Mouse (Mus musculus): ENCODE data around the gene Nin.

Gene Nin

GRCm38 (mm10) chr12:70118721-70119345 lies 5.3 kb upstream of the Nin start:
- DNase-seq, result no peak

- DNase-seq, result no peak
Observed at GRCm38 (mm10) chr12:70117146-70117545, 3.6 kb upstream of the Nin start.

DNA sequence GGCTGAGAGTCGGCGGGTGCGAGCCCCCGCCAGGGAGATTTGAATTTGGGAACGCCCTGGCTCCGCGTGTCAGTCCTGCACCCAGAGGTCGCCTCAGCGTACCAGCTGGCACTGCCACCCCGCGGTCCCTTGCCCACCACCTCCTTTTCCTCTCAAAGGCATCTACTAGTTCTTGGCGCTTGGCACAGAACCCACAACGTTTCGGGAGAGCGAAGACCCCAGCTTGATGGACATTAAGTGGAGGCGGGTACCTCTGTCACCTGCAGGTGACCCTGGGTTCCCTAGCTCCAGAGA lies 1.5 kb downstream of the Nin start:
- DNase-seq, result no peak

DNA sequence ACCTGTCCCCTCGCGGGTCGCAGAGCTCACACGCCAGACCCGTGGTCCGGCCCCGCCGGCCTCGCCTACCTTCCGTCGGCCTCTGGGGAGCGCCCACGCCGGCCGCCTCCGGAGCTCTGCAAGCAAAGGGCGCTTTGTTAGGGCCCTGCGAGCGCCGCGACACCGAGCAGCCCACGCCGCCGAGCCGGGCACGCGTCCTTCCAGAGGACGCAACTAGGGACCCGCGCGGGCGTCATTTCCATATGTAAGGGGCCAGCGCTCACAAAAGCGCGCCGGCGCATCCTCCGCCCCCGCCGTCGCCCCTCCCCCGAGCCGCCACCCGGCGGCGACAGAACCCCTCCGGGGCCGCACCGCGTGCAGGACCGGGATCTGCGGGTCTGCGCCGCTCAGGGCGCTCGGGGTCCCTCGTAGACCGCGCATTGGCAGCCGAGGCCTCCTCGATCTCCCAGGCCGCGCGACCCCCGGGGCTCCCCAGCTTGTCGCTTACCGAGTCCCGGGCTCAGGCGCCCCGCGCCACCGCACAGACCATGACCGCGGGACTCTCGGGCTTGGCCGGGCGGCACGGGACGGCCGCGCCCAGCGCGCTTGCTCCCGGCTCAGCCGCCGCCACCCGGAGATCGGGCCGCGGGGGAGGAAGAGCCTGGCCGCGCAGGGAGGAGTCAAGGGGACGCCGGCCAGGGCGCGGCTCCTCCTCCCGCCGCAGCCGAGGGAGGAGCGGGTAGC lies 2.0 kb downstream of the Nin start:
- peak; percentile 88 for DNase-seq

GRCm38 (mm10) chr12:70111117-70111366 lies 2.5 kb downstream of the Nin start:
- no peak for DNase-seq

DNA sequence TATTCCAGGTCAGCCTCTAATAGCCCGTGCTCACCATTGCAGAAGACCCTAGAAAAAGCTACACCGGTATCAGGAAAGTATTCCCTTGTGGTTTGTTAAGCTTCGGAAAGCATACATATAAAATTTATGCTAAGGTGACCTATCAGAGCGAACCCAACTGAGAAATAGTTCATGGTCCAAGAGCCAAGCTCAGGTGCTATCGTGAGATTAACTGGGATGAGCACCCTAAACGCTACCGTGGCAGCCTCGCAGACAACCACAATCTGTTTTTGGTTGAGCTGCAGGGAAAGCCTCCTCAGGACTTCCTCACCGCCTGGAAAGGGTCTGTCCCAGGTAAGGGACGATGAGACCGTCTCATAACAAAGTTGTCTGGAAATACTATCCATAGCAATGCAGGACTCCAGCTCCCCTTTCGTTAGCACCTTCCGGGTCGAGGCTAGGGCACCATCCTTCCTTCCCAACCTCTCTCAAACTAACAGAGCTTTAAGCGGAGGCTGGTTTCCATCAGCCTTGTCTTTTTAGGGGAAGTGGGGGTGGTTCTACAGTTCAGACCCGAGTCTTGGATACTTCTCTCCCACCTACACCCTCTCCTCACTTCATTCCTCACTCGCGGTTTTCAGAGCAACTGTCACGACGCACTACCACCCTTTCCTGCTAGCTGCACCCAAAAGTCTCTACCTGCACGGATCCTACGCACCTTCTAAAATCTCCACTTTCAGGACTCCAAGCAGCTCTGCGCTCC lies 3.0 kb downstream of the Nin start:
- no peak for DNase-seq

- peak; percentile 45 for DNase-seq
Observed at GRCm38 (mm10) chr12:70109921-70110320, 3.6 kb downstream of the Nin start.

DNA sequence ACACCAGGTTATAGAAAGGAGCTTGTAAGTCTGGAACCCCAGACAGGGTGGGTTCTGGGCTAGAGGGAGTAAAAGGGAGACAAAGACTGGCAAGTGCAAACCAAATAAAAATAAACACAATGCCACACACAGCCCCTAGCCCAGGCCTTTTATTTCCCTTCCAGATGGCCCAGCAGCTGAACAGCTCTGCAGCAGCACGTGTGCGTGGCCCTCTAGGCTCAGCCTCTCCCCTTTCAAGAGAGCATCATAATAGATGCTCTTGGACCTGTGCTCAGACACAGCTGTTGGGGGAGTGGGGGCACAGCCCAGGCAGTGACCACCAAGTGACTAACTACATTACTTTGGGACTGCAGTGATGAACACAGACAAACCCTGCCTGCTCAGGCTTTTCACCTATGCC lies 5.4 kb downstream of the Nin start:
- no peak for DNase-seq

- no peak for DNase-seq
Observed at GRCm38 (mm10) chr12:70106508-70106907, 7.0 kb downstream of the Nin start.

DNA sequence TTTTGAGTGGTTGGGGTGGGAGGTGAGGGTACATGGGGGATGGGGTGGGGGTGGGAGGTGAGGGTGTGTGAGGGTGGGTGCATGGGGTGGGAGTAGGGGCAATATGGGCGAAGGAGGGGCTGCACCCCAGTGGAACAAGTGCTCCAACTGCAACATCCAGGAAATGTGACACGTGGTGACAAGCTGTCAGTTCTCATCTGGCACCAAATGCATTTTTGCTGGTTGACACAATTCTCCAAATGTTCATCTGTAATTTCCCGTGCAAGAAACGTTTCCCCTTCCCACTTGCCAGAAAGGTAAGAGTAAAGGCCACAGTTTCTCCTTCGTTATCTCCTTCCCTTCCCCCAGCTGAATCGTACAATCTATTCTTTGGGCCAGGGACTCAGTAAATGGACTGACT lies 7.6 kb downstream of the Nin start:
- DNase-seq, result no peak

- DNase-seq, result peak; percentile 70
Observed at GRCm38 (mm10) chr12:70104776-70105420, 8.6 kb downstream of the Nin start.

GRCm38 (mm10) chr12:70104199-70104598 lies 9.3 kb downstream of the Nin start:
- DNase-seq, result no peak

GRCm38 (mm10) chr12:70103257-70103656 lies 10.3 kb downstream of the Nin start:
- DNase-seq, result no peak

DNA sequence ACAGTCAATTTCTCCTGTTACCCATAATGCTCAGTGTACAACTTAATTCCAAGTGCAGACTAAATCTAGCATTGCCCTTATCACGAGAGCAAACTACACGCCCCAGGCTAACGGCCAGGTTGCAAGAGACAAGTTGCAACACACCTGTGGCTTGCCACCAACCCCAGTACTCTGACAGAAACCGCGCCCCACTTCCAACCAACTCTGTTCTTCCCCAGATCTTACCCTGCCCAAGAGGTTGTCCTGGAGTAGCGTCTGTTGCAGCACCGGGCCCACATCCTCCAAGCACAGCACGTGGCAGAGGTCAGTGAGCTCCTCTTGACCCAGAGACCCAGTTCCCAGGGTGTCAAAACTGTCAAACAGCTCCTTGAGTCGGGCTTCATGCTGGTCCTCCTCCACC lies 11.1 kb downstream of the Nin start:
- DNase-seq, result no peak

DNA sequence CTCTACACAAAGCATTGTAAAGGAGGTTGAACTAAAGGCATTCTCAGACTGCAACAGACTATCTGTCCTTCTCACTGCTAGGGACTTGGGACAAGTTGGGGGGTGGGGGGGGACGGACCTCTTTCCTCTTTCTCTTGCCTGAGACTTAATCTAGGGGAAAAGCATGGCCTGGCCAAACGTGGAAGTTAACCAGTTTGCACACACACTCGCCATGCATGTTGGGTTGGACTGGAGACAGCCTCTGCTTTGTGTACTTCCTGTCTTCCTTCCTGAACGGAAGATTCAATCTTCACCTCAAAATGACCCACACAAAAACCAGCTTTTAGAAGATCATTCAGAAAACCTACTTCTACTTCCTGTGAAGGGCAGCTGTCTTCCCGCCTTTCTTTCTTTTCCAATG lies 11.7 kb downstream of the Nin start:
- DNase-seq, result no peak

GRCm38 (mm10) chr12:70097901-70098300 lies 15.6 kb downstream of the Nin start:
- DNase-seq, result no peak

DNA sequence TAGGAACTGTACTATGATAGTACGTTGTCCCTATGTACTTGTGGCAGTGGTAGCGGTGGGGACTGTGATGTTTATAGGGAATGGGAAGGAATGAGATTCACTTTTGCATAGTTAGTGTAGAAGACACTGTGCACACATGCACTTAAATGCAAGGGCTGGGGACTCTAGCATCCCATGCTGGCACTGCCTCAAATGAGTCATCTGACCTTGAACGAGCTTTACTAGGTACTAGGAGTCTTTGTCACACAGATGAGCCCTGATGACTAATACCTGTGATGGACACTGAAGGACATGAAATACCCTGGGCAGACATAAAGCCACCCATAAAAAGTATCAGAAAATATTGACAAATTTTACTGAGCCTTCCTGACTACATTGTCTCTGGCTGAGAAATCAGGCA lies 16.2 kb downstream of the Nin start:
- DNase-seq, result no peak

GRCm38 (mm10) chr12:70093266-70093893 lies 20.1 kb downstream of the Nin start:
- no peak for DNase-seq

GRCm38 (mm10) chr12:70088297-70088696 lies 25.2 kb downstream of the Nin start:
- no peak for DNase-seq

- no peak for DNase-seq
Observed at GRCm38 (mm10) chr12:70085351-70085750, 28.2 kb downstream of the Nin start.

GRCm38 (mm10) chr12:70084198-70084597 lies 29.3 kb downstream of the Nin start:
- DNase-seq, result no peak

DNA sequence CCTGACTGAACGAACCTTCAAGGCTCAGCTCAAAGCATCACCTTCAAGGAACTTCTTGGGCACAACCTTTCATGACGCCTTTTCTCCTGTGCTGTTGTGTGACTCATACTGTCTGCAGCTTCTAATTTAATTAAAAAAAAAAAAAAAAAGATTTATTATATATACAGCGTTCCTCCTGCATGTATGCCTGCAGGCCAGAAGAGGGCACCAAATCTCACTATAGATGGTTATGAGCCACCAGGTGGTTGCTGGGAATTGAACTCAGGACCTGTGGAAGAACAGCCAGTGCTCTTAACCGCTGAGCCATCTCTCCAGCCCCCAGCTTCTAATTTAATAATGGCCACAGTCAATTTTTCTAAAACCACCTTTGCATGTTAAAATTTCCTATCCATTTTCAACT lies 29.8 kb downstream of the Nin start:
- DNase-seq, result no peak

DNA sequence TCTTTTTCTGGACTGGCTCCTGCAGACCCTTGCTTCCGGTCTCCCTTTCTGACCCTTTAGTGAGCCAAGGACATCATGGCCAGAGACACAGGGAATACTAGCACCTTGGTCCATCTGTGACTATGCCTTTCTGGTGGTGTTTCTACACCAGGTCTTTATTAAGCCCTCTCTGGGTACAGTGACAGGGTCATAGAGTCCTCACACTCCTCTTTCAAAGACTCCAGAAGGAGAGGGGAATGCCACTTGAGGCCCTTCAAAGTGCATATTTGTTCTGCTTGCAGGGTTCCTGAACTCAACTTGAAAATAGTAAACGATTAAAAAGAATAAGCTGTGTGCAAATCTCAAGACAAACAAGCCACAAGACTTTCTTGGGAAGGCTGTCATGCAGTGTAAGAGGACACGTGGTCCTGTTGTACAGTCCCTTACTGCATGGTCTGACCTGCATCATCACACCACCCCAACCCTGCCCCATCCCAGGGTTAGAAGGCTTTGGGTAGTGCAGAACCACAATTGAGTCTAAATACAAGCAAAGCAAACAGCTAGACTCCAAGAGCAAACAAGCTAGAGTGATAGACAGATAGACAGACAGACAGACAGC lies 30.5 kb downstream of the Nin start:
- no peak for DNase-seq
